Mouse (Mus musculus): ENCODE data around the gene H2afy.

DNA sequence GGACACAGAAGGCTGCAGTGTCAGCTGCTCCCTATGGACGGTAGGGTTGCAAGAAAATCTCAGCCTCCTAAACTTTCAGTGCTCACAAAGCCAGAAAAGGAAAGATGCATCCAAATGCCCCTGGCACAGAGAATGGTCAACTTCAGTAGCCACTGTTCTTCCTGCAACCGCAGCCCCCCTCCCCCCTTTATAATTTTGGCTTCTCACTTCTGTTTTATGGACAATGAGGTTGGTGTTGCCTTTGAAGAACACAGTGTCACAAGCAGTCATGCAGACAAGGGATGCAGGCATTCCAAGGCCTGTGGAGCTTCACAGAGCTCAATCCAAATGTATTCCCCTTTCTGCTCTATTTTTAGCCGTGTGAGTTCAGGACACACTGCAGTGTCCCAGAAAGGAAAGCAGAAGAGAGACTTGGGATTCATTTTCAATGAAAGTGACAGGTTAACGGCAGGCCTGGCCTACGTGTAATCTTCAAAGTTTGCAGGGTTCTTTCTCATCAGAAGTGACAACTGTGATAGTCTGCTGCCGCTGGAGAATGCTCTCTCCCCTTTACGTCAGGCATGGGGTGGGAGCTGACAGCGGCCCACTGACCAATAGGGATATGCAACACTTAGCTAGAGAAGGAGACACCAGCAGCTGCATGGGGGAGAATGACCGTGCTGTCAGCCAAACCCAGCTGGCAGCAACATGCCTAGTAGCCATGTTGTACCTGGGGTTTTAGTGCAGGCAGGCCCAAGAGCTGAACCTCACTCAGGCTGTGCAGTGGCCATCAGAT lies 18.0 kb downstream of the H2afy start:
- TF ChIP-seq POLR2A (IDR thresholded peaks at IDR 0.05; ENCODE audit: control insufficient read depth, low read depth, low read length) (no peak), CTCF (IDR thresholded peaks at IDR 0.05; ENCODE audit: control insufficient read depth, insufficient read depth, insufficient replicate concordance, low read depth, low read length) (no peak)
